Mouse (Mus musculus) retina, adult 2 months (tissue): ENCODE data around the gene Trpm6.

Source experiments
- DNase-seq: peaks from one replicate; pipeline ENCODE4 v3.0.0-alpha.2; 2012; ENCODE audit warnings: low read depth, low spot score

Gene Trpm6

DNA sequence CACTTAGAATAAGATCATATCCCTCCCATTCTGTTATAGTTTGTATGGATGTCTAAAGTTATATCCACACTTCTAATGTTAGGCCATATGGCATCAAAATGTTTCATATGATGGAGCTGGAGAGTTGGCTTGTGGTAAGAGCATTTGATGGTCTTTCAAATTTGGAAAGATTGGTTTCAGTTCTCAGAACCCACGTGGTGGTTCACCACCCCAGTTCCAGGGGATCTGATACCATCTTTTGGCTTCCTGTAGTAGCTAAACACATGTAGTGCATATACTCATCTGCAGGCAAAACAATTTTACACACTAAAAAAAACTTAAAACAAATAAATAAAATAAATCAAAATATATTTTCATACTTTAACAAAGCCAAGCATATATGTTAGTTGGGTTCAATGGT, 21.3 kb downstream of the Trpm6 start:
- no peak for DNase-seq

DNA sequence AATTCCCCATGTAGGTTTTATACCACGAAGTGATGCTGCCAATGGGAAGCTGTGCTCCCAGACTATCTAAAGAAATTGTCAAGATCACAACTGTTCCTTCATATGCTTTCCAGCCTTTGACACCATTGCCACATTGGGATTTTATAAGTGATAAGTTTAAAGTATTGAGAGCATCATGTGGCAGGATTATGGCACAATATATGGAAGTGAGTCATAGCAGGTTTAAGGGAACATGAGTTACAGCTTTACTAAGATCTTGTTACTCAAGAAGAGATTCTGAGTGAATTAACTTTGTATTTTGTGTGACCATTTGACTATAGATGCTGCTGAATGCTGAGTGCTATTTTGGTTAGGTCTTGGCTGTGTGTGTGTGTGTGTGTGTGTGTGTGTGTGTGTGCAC, 21.8 kb downstream of the Trpm6 start:
- no peak for DNase-seq

DNA sequence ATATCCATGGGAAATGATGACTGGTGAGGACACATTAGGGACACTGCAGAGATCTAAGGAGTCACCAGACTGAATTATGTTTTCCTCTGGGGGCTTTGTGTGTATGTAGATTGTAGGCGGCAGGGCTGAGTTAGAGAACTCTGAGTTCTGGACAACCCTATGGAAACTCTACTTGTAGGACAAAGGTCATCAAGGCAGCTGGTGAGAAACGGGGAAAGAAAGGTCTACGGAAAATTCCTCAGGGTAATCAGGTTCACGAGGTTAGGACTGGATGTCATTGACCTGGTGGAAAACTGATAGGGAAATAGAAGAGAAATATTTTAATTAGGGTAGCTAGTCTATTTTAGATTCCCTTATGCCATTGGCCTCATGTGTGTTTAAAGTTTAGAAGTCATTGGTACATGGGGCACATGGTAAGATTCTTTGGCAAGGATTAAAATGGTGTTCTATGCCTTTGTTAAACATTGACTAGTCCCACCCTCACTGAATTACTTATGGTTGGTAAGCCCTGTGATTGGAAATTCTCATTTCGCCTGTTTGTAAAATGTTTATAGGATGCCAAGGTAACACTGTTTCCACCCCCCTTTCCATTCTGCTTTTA, 23.2 kb downstream of the Trpm6 start:
- no peak for DNase-seq

DNA sequence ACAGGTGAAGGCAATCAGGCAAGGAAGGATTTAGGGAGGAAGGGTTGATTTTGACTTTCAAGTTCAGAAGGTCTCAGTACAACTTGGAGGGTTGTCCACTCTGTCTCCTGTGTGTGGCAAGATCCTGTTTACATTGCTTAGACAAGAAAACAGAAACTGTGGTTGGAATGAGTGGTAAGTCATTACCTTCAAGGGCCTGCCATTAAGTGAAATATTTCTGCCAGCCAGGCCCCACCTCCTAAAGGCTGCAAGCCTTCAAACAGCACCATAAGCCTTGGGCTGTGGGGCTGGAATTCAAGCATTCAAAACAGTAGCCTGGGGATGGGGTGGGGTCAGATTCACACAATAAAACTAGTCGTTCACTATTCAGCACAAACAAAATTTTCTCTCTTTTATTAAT, 24.3 kb downstream of the Trpm6 start:
- no peak for DNase-seq

DNA sequence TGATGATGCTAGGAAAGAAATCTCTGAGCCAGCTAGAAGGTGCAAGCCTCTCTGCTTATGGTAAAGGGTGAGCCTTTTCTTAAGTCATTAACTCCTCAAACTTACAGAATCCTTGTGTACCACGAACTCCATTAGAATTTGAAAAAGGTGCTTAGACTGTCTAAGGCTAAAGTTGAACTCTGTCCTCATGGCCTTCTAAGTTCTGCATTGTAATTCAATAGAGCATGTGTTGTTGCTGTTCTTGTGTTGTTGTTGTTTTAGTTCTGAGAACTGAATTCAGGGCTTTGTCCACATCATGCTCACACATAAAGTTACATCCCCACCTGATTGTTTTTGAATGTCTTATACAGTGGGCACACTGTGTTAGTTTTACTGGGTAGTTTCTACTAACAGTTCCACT, 49.9 kb downstream of the Trpm6 start:
- no peak for DNase-seq

DNA sequence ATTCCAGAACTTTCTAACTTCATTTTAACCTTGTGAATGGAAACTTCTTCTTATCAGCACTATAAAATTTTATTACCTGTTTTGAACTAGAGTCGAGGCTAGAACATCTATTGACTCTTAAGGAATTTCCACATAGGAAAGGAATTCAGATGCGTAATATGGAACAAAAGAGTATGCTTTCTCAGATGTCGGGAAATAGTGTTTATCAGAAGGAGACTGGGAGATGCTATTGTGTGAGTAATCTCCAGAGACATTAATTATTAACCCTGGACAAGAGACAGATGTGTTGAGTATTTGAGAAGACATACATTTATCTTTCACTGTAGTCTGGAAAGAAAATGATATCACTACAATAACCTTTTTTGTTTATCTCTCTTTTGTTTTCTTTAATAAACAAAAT, 61.5 kb downstream of the Trpm6 start:
- no peak for DNase-seq

DNA sequence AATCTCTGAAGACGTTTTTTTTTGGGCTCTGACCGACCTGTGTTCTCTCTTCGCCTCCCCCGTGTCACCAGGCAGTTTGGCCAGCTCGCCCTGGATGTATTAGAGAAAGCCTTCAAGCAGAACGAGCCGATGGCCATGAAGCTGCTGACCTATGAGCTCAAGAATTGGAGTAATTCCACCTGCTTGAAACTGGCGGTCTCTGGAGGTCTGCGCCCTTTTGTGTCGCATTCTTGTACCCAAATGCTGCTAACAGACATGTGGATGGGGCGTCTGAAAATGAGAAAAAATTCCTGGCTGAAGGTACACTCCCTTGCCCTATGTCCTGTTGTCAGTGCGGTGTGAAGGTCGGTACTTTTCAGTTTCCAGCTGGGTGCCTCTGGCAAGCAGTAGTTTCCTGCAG, 65.4 kb downstream of the Trpm6 start:
- no peak for DNase-seq

DNA sequence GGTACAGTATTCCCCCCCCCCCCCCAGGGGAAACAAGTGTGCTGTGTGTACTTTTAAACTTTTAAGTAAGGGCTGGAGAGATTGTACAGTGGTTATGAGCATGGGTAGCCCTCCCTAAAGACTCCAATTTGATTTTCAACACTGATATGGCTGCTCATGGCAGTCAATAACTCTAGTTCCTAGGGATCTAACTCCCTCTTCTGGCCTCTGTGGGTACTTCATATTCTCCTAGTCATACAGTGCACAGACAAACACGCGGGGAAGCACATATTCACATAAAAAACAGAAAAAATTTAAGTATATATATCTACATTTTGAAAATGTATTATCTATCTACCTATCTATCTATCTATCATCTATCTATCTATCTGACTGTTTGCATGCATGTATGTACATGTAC, 67.6 kb downstream of the Trpm6 start:
- DNase-seq, result no peak

DNA sequence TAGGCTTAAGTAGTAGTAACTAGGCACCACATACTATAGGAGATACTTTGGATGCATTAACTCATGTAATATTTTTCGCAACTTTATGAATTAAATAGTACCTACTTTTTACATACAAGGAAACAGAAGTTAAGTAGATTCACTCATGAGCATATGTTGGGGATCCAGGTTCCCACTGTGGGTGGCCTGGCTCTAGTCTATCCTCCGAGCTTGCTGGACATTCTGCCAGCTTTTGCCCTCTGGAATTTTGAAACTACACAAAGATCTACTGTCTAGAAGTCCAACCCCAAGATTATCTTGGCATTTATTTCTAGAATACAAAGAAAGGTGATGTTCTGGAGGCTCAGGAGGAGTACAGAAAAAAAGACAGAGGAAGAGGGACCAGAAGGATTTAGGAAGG, 78.8 kb downstream of the Trpm6 start:
- DNase-seq, result no peak

DNA sequence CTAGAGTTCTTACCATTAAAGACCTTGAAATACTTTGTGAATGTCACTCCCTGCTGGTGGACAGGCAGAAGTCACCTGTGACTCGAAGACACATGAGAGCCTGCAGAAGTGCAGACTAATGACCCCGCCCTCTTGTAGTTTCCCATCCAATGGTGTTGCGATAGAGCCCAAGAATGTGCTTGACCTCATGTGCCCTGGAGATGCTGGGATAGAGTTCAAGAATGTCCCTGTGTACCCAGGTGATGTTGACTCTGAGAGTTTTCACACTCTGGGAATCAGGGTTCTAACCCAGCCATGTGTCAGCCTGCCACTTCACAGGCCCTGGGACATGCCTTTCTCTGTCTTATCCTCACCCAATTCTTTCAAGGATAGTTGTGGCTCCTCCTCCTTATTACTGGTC, 81.4 kb downstream of the Trpm6 start:
- no peak for DNase-seq

DNA sequence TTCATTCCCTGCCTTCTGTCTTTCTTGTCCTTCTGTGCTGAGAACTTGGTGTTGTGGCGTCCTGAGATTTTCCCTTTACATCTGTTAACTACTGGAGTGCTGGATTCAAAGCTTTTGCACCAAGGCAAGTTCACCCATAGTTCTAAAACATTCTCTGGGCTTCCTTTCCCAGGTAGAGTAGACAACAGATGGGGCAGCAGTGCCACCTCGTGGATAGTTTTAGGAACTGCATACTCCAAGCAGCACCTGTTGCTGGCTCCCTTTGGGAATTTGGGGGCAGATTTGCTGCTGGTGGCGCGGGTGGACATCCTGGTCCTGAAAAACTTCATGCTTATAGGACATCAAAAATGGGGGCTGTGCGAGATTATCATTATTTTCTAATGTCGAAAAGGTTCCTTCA, 85.2 kb downstream of the Trpm6 start:
- peak; percentile 13 for DNase-seq

DNA sequence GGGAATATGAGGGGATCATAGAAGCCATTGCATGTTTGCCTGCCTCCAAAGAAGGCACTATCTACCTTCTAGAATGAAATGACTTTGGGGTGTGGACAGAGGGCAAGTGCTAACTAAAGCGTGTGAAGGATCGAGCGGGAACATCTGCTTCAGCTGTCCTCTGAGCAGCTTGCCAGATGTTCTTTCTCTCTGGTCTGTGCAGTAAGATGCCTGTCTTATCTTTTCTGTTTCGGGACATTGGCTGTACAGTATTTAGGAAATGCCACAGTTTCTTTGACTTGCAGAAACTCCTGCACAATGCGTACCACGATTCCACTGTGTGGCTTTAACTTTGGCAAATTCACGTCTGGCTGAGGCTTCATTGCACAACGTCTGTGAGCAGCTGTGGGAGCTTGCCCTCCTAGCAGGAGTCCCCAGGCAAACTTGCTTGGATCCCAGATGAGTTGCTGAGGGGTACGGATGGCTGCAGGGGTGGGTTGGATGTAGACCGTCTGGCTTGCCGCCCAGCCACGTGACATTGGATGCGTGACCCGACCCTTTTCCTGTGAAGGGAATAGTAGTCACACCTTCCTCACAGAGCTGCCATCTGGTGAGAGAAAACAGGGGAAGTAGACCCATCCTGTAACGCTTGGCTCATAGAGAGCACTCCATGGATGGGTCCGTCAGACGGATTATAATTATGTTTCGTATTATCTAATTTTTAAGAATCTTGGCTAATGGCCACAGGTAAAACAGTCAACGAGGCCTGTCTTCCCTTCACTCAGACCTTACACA, 92.2 kb downstream of the Trpm6 start:
- DNase-seq, result no peak

DNA sequence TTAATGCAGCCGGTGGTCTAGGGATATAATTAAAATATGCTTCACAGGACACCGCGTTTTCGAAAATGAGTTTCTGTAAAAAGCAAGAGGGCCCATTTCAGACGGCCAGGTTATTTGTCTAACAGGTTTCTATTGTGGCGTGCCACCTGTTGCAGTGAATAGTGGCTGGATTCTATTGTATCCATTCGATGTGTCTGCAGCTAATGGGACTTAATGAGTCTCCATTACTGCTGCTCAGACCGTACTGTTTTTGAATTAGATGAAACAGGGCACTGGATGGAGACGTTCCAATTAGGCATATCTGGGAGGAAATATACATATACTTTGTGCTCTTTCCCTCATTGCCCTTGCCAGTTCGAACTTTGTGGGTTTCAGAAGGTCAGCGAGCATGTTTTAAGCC, 92.8 kb downstream of the Trpm6 start:
- DNase-seq, result no peak

DNA sequence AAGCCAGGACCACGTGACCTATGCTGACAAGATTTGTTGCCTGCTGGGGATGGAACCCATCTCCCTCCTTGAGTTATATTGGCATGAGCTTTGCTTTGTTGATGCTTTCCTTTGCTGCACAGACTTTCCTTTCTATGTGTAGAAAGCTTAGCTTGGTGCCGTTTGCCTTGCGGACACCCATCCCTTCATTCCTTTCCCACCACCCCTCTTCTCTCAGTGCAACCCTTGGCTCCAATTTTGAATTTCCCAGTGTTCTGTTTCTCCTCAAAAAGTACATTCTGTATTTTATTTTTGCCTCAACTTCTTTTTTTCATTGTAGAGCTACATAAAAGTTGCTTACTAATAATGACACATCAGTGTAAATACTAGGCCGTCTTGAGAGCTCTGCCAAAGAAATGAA, 96.6 kb downstream of the Trpm6 start:
- DNase-seq, result no peak

DNA sequence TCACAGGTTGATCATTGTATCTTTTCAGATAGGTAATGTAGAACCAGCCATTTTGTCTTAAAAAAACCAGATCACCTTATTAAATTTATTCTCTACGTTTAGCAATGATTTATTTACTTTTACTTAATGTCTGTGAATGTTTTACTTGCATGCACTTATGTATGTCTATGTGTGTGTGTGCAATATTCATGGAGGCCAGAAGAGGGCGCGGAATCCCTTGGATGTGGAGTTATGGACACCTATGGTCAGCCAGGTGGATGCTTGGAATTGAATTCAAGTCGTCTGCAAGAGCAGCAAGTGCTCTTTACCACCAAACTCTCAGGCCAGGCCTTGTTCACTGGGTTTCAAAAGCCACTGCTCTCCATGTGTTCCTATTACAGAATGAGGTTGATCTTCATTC, 118.5 kb downstream of the Trpm6 start:
- no peak for DNase-seq

DNA sequence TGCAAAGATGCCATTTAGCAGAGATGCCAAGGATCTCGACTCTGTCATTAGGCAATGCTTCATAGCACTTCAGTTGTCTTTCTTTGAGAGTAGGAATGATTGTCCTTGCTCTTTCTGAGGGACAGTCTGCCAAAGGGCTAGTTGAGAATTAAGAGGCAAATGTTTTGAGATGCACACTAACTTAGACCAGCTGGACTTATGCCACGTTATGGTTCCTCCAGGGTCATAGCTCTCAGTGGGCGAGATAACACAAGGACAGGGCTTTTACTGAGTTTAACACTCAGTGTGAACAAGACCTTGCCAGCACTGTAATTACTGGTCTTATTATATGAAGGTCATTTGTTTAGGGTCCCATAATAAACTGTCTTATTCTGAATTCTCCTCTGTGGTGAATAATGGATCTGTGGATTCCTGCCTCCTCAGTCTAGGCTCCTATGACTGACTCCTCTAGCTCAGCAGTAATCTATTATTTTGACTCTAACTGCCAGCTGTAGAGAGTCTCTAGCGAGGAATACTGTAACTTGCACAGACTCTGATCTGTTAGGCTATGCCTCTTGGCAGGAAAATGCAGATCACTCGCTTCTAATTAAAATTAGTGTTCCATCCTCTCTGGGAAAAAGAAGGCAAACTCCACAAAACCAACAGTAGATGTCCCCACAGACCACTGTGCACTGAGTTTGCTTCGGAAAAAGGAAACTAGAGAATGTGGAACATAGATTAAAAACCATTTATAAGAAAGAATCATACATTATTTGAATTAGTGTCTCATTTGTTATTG, 123.2 kb downstream of the Trpm6 start:
- peak; percentile 44 for DNase-seq

DNA sequence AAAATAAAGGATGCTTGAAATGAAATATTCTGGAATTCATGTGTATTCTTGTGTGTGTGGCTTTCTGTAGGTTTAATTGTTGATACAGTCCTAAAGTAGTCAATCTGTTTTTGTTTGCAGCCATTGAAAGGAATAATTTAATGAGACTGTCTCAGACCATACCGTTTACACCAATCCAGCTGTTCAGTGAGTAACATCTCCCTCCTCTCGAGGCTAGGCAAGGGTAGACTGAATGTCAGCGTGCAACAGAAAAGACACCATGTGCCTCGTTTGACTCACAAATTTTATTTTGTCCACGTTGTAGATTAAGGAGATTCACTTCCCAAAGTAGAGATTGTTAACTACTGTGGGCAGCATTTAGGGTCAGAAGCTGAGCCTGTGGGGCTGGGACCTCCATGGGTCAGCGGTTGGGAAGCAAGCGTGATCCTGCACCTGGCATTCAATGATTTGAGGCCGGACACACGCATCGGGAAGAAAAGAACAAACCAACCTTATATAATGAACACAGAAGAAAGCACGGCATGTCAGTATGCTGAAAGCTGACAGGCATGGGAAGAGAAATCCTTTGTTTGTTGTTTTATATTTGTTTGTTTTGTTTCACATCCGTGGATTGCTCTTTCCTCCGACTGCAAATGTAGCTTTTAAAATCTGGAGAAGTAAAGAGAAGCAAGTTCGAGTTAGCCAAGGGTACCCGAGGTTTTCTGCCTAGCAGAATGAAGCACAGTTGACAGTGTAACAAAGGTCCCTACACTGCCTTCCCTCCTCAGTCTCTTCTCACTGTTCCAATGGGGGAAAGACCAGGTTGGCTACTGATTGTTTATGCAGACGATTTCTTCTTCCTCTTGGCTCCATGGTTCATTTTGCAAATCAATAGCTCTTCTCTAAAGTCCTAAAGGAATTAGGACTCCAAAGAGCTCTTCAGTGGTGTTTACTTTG, 124.2 kb downstream of the Trpm6 start:
- no peak for DNase-seq

DNA sequence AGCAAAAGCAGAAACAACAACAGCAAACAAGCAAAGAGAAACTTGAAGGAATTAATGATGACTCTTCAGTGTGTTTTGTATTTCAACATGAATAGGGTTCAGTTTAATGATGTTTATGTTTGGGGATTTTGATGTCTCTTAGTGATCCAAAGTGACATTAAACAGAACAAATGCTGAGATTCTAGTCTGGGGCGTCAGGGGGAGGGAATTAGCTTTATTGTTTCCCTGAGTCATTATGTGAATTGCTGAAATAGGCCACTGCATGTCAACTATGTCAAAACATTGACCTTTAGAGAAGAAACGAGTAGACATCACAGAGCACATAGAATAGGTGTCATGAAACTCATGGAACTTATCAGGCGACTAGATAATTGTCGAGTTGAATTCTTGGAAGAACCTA, 129.5 kb downstream of the Trpm6 start:
- DNase-seq, result no peak

DNA sequence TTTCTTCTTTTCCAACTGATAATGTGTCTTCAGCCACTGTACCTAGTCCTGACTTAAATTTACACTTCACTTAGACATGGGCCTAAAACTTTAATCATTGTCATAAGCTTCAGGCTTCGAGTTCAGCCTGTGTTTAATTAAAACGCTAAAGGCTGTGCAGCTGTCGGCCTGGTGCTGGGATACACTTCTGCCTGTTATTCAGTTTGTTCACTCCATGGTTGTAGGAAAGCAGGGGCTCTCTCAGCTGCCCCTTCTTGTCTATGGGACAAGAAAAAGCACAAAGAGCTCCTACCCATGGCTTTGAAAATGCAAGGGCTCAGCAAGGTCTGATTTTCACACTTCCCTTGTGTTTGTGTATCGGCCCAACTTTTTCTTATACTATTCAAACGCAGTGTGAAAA, 131.4 kb downstream of the Trpm6 start:
- DNase-seq, result no peak

DNA sequence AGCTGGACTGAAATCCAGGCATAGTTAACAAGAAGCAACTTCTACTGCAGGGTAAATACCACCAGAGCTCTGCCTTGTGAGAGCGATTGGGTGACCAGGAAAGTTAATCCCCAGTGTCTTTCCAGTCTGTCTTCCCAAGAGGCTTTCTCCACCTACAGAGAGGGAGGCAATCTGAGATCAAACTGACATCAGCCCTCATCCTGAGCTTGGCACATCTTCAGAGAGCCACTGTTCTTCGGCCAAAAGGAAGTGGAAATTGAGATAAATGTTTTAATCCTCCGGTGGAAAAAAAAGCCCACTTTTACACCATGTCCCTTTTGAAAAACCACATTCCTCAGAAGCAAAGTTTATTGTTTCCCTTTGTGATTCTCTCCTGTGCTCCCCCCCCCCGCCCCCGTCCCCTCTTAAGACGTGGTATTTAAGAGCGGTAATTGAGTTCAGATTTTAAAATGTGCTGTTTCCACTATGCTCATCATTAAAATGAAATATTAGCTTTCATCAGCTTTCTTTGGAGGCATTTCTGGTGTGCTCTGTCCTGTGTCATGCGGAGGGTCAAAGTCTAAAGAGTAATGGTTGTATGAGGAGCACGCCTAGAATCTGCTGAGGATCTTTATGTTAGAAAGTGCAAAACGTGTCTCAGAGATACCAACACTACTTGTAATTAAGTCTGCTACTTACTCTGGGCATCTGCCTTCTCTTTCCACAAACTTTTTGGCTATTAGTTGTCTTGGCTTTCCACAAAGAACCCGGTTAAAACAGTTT, 138.0 kb downstream of the Trpm6 start:
- DNase-seq, result no peak

DNA sequence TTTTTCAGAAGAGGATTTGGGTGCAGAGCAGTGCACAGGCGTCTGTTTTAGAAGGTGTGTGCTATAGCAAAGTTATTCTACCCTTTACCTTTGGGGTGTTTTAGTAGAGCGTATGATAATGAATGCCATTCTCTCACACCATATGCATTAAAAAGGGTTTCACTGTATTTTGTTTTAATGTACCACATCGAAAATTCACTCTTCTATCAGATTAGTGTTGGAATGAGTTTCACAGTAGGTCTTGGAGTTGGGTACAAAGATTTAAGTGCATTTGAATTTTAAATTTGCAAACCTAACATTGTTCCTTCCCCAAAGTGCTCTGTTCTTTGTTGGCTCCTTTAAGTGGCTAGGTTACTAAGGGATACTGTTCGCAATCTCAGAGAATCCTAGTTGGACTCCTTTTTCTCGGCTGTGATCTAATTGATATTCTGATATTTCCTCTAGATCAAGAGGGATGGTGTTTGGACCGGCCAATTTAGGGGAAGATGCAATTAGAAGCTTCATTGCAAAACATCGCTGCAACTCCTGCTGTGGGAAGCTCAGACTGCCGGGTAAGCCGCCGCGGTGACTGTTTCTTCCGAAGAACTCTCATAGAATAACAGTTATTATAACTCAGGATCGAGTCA, 138.8 kb downstream of the Trpm6 start:
- DNase-seq, result no peak
